Mouse (Mus musculus): ENCODE results near the gene H2afj.

DNA sequence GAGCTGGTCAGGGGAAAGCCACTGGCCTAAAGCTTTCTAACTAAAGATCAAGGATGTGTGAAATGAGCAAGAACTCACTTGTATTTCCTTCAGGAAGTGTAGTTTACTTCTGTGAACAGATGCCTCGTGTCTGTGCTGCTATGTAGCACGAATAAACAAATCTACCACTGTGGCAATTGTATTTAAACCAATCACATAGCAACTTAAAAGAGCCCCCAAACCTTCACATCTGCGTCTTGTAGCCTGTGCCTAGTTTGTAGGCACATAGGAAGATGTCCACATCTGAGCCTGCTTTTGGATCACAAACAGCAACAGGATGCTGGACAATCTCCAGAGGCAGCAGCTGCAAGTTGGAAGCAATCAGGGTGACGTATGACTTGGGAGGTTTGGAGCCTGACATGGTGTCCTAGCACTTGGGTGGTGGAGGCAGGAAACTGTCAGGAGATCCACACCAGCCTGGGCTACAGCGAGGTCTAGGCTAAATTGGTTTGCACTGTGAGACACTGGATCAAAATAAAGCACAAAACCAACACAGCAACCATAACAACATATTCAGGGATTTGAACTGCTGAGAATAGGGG lies 18.6 kb upstream of the H2afj start:
- no peak for TF ChIP-seq MAX (IDR thresholded peaks at IDR 0.05; ENCODE audit: low read depth)
- no peak for TF ChIP-seq CEBPB (IDR thresholded peaks at IDR 0.05; ENCODE audit: insufficient read depth, poor library complexity, severe bottlenecking)
- TF ChIP-seq POLR2A (IDR thresholded peaks at IDR 0.05; ENCODE audit: insufficient read length, low read depth): no peak
- no peak for TF ChIP-seq E2F4 (IDR thresholded peaks at IDR 0.05; ENCODE audit: insufficient read depth)
- no peak for TF ChIP-seq USF1 (IDR thresholded peaks at IDR 0.05; ENCODE audit: low read depth)
- no peak for TF ChIP-seq REST (IDR thresholded peaks at IDR 0.05; ENCODE audit: insufficient read depth, insufficient read length)
- TF ChIP-seq TCF12 (IDR thresholded peaks at IDR 0.05; ENCODE audit: insufficient read depth, poor library complexity, severe bottlenecking): no peak

Measured in myocyte (in vitro differentiated cells).